Mouse (Mus musculus) hindbrain, embryonic 11.5 days (tissue): ENCODE data around the gene Tfdp2. TPM values are rescaled to one million over a fixed set of nuclear protein-coding genes. Genes with fewer than 3 reads are reported as not detected.
"Not testable (repeated sequence)": the region's sequence is repeated elsewhere in the genome, so short reads cannot be mapped to it uniquely, and the experiment has no call there.

Experiments used
- ATAC-seq: fragments of 200-750 bp; cut with Nextera tagmentation; 2 replicates; pipeline ENCODE4 v1.8.0; 2017; ENCODE audit warnings: mild to moderate bottlenecking, moderate TSS enrichment, moderate library complexity; ENCODE audit not compliant: low FRiP score
- DNase-seq: peaks from one replicate; pipeline ENCODE4 v3.0.0-alpha.2; 2015; ENCODE audit warnings: low spot score
- H3K27ac ChIP-seq: fragments of 300-500 bp; sonication (generic); 2 replicates; pipeline ENCODE4 v1.5.1; 2014; ENCODE audit warnings: mild to moderate bottlenecking, low read depth, low read length
- H3K27me3 ChIP-seq: fragments of 300-500 bp; sonication (generic); 2 replicates; pipeline ENCODE4 v1.6.1; 2014; ENCODE audit warnings: mild to moderate bottlenecking, low read length, moderate library complexity, mixed read lengths; ENCODE audit not compliant: control insufficient read depth, insufficient read depth
- H3K36me3 ChIP-seq: fragments of 300-500 bp; sonication (generic); 2 replicates; pipeline ENCODE4 v1.6.1; 2014; ENCODE audit warnings: mild to moderate bottlenecking, low read length, moderate library complexity, mixed read lengths; ENCODE audit not compliant: control insufficient read depth, insufficient read depth
- H3K4me1 ChIP-seq: fragments of 300-500 bp; sonication (generic); replicated peaks from 2 replicates; pipeline ENCODE4 v1.6.1; 2014; ENCODE audit warnings: low read length, mixed read lengths; ENCODE audit not compliant: control insufficient read depth, insufficient read depth
- H3K4me2 ChIP-seq: fragments of 300-500 bp; sonication (generic); replicated peaks from 2 replicates; pipeline ENCODE4 v1.6.1; 2014; ENCODE audit warnings: mild to moderate bottlenecking, low read depth, low read length
- H3K4me3 ChIP-seq: fragments of 300-500 bp; sonication (generic); 2 replicates; pipeline ENCODE4 v1.5.1; 2014; ENCODE audit warnings: low read depth, low read length
- H3K9ac ChIP-seq: fragments of 300-500 bp; sonication (generic); 2 replicates; pipeline ENCODE4 v1.6.1; 2014; ENCODE audit warnings: low read depth, low read length
- H3K9me3 ChIP-seq: fragments of 300-500 bp; sonication (generic); 2 replicates; pipeline ENCODE4 v1.6.1; 2016; ENCODE audit warnings: low read length; ENCODE audit not compliant: control insufficient read depth
- WGBS: fragments of 180-500 bp; shearing (Covaris S2); extraction: QIAGEN DNeasy Blood & Tissue Kit; methylation state at CpG from one replicate; pipeline ENCODE4 v1.1.7; 2014; 5-methylcytosine and 5-hydroxymethylcytosine counted together
- polyA plus RNA-seq: library from polyadenylated mRNA; unstranded; fragments of >200 nt; fragmentation: Nextera tagmentation; extraction: Ambion mirVana; gene quantifications from 2 replicates; pipeline ENCODE4 v1.2.1, GENCODE M21; 2014

The Tfdp2 gene
- 81.6 and 84.5 TPM in 2 replicates for polyA plus RNA-seq

- H3K36me3 ChIP-seq, result no peaks in the 10 kb centered on the region
- no peaks in the 10 kb centered on the region for H3K27me3 ChIP-seq
- H3K9me3 ChIP-seq, result no peaks in the 10 kb centered on the region
- H3K4me2 ChIP-seq, result peak within 1 kb of the TSS; percentile 95
- H3K9ac ChIP-seq, result peak within 1 kb of the TSS; percentile 62
- under 1% methylated on average over 52 of the region's 81 CpGs for WGBS
- H3K4me1 ChIP-seq, result no peaks in the 10 kb centered on the region; the same call in 1 of the 2 replicates
- peak within 1 kb of the TSS; percentile 54; the same call in 1 of the 2 replicates for H3K27ac ChIP-seq
- peak within 1 kb of the TSS; percentile 84 for H3K4me3 ChIP-seq
- ATAC-seq (peak; percentile 99), DNase-seq (peak; percentile 93)
Observed at GRCm38 (mm10) chr9:96195885-96196622, at the start of gene Tfdp2. Gene Tfdp2 (plus strand): TSS chr9:96196275.

- Histone ChIP-seq H3K9me3 (no peaks in the 10 kb centered on the region), H3K4me1 (no peaks in the 10 kb centered on the region), H3K27me3 (no peaks in the 10 kb centered on the region), H3K9ac (no peak overlapping the region), H3K4me3 (no peak overlapping the region), H3K27ac (no peak overlapping the region), H3K36me3 (no peaks in the 10 kb centered on the region), H3K4me2 (no peak overlapping the region)
- ATAC-seq, result no peak
- no peak for DNase-seq
- WGBS, result 90% methylated on average over 7 of the region's 7 CpGs
Observed at GRCm38 (mm10) chr9:96152801-96153200, 43.3 kb upstream of the Tfdp2 start.

GRCm38 (mm10) chr9:96158431-96158830 lies 37.6 kb upstream of the Tfdp2 start:
- 51% methylated on average over 4 of the region's 4 CpGs for WGBS
- Histone ChIP-seq H3K36me3 (no peaks in the 10 kb centered on the region), H3K9me3 (no peaks in the 10 kb centered on the region), H3K4me3 (no peak overlapping the region), H3K9ac (no peak overlapping the region), H3K27ac (no peak overlapping the region), H3K27me3 (no peaks in the 10 kb centered on the region), H3K4me1 (no peaks in the 10 kb centered on the region), H3K4me2 (no peak overlapping the region)
- ATAC-seq (no peak), DNase-seq (no peak)

- Histone ChIP-seq H3K9ac (no peak overlapping the region), H3K4me1 (no peaks in the 10 kb centered on the region), H3K9me3 (no peaks in the 10 kb centered on the region), H3K27ac (no peak overlapping the region), H3K4me3 (no peak overlapping the region), H3K36me3 (no peaks in the 10 kb centered on the region), H3K27me3 (no peaks in the 10 kb centered on the region), H3K4me2 (no peak overlapping the region)
- no peak for ATAC-seq
- WGBS, result 79% methylated on average over 3 of the region's 3 CpGs
- no peak for DNase-seq
Observed at GRCm38 (mm10) chr9:96159047-96159446, 37.0 kb upstream of the Tfdp2 start.

GRCm38 (mm10) chr9:96160767-96161166 lies 35.3 kb upstream of the Tfdp2 start:
- no peak overlapping the region for H3K4me3 ChIP-seq
- no peaks in the 10 kb centered on the region for H3K9me3 ChIP-seq
- H3K4me1 ChIP-seq, result no peaks in the 10 kb centered on the region
- no peak overlapping the region for H3K27ac ChIP-seq
- no peak overlapping the region for H3K4me2 ChIP-seq
- ATAC-seq, result no peak
- H3K9ac ChIP-seq, result no peak overlapping the region
- no peak for DNase-seq
- H3K36me3 ChIP-seq, result no peaks in the 10 kb centered on the region
- no peaks in the 10 kb centered on the region for H3K27me3 ChIP-seq
- WGBS, result 81% methylated on average over 3 of the region's 3 CpGs

- Histone ChIP-seq H3K27ac (no peak overlapping the region), H3K9me3 (no peaks in the 10 kb centered on the region), H3K4me1 (no peaks in the 10 kb centered on the region), H3K9ac (no peak overlapping the region), H3K36me3 (no peaks in the 10 kb centered on the region), H3K4me2 (no peak overlapping the region), H3K27me3 (no peaks in the 10 kb centered on the region), H3K4me3 (no peak overlapping the region)
- no peak for DNase-seq
- 79% methylated on average over 5 of the region's 5 CpGs for WGBS
- ATAC-seq, result no peak
Observed at GRCm38 (mm10) chr9:96162421-96162820, 33.7 kb upstream of the Tfdp2 start.

GRCm38 (mm10) chr9:96163443-96163842 lies 32.6 kb upstream of the Tfdp2 start:
- DNase-seq, result no peak
- Histone ChIP-seq H3K4me2 (no peak overlapping the region), H3K36me3 (no peaks in the 10 kb centered on the region), H3K27ac (no peak overlapping the region), H3K9ac (no peak overlapping the region), H3K9me3 (no peaks in the 10 kb centered on the region), H3K27me3 (no peaks in the 10 kb centered on the region), H3K4me3 (no peak overlapping the region), H3K4me1 (no peaks in the 10 kb centered on the region)
- no peak for ATAC-seq
- 95% methylated on average over 7 of the region's 7 CpGs for WGBS

- not testable (repeated sequence) for H3K4me2 ChIP-seq, H3K4me1 ChIP-seq
- whole genome bisulfite sequencing, result over 99% methylated on average over 15 of the region's 15 CpGs
Observed at GRCm38 (mm10) chr9:96163983-96164382, 32.1 kb upstream of the Tfdp2 start.

GRCm38 (mm10) chr9:96167168-96167585 lies 28.9 kb upstream of the Tfdp2 start:
- no peaks in the 10 kb centered on the region for H3K9me3 ChIP-seq
- 23% methylated on average over 5 of the region's 5 CpGs for WGBS
- no peaks in the 10 kb centered on the region for H3K4me1 ChIP-seq
- no peak overlapping the region for H3K27ac ChIP-seq
- ATAC-seq, result peak; percentile 57; the same call in 1 of the 2 replicates
- no peak overlapping the region for H3K4me2 ChIP-seq
- DNase-seq, result peak; percentile 93
- no peaks in the 10 kb centered on the region for H3K36me3 ChIP-seq
- no peak overlapping the region for H3K4me3 ChIP-seq
- no peak overlapping the region for H3K9ac ChIP-seq
- no peaks in the 10 kb centered on the region for H3K27me3 ChIP-seq

More at GRCm38 (mm10) chr9:96163983-96164382, 32.1 kb upstream of the Tfdp2 start:
- ATAC-seq, DNase-seq, H3K36me3 ChIP-seq, H3K27ac ChIP-seq, H3K9ac ChIP-seq, H3K27me3 ChIP-seq, H3K4me3 ChIP-seq, H3K9me3 ChIP-seq: not testable (repeated sequence)
